Mouse (Mus musculus): ENCODE data around the gene Dnmt3a. TPM values are rescaled to one million over a fixed set of nuclear protein-coding genes. Genes with fewer than 3 reads are reported as not detected.

Gene Dnmt3a
- total RNA-seq, 4 experiments from 2014 or later: 35.5 to 81.6 (median 56.9) TPM

DNA sequence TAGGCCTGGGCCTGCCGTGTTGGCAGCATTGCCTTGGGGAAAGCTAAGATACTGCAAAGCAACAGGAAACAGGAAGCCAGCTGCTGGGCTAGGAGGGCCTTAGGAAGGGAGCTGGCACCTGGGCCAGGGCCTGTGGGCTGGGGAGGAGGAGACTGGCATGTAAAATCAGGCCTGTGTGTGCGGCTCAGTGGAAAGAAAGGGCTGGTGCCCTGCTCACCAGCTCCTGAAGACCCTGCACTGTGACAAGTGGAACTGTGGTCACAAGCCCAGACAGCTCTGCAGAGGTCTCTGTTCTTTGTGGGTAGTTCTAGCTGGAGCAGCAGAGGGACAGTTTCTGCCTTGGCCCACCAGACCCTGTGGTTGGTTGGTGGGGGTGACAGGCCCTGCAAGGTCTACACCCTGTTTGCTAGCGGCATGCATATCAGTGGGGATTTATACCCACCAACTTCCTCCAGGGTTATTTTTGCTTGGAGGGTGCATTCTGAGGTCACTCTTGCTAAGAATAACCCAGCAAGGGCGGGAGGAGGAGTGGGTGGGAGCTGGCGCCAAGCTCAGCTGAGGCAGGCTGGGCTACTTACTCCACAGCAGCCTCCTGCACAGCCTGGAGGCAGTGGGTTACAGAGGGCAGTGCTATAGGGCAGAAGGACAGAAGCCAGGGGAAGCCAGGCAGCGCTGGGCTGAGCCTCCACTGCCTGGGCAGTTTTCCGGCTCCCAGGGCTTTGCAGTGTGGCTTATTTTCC, 50.1 kb downstream of the Dnmt3a start:
- DNase-seq: no peak

- no peak for DNase-seq
Observed at GRCm38 (mm10) chr12:3856748-3857147, 50.9 kb downstream of the Dnmt3a start.

DNA sequence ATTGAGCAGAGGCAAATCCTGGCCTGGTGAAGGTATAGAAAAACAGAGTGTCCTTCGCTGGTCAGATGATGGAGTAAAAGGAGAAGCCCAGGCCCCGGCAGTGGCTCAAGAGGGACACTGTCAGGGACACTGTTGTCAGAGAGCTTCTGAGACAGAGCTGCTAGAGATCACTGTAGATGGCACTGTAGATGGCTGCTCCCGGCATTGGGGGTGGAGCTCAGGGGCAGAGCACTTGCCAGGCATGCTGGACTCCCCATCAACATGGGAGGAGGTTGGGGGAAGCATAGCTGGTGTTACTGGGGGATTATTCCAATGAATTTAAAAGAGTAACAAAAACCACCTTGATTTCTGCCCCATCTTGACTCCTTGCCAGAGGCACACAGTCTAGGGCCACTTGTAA, 51.4 kb downstream of the Dnmt3a start:
- no peak for DNase-seq

DNA sequence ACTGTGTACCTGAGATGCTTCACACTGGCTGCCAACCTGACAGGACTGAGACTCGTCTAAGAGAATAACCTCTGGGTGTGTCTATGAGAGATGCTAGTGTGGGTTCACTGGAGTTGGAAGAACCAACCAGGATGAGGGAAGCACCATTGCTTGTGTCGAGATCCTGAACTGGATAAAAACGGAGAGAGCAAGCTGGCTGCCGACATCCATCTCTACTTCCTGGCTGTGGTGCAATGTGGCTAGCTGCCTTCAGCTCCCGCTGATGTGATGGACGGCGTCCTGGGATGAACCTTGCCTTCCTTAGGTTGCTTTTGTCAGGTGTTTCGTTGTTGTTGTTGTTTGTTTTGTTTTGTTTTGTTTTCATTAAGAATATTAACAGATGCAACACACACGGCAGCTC, 52.0 kb downstream of the Dnmt3a start:
- no peak for DNase-seq

DNA sequence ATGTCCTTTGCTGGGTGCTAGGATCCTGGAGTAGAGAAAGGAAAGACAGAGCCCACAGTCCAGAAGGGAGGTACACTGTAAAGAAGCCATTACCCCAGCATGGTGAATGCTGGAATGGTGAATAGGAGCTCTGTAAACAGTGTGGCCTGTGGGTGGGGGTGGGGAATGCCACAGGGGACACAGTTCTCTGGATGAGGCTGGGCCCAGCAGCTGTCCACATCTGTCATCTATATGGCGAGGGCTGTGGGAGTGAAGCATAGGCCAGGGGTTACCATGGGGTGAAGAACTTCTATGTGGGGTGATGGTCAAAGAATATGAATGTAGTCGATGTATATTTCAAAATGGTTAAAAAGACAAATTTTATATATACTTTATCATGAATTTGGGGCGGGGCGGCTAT, 52.9 kb downstream of the Dnmt3a start:
- no peak for DNase-seq

DNA sequence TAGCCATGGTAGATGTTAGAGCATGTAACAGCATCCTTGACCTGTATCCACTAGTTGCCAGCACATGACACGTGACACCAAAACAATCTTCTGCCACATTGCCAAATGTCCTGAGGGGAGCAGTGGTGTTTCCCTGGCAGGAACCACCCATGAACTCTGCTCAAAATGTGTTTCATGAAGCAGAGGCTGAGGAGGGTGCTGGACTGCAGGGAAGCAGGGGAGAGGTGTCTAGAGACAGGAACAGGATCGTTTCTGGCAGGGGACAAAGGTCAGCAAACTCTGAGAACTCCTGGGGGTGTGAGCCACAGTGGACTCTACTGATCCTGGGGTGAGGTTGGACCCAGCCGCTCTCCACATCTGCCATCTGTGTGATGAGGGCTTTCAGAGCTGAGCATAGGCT, 53.7 kb downstream of the Dnmt3a start:
- DNase-seq: no peak

DNA sequence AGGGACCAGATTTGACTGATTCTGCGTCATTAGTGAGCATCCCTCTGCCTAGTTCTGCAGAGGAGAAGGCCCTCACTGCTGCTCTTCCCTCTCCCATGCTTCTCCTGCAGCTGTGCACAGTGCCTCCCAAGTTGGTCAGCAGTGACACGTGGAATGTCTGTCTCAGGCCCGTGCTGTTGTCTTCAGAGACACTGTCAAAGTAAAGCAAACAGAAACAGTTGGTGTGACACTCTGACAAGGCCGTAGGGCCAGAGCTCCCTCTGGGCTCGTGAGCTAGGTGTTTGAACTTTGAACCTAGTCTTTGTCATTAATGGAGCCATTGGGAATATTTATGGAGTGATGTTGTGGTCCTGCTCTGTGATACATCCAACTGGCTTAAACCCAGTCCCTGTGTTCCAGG, 54.2 kb downstream of the Dnmt3a start:
- no peak for DNase-seq

DNA sequence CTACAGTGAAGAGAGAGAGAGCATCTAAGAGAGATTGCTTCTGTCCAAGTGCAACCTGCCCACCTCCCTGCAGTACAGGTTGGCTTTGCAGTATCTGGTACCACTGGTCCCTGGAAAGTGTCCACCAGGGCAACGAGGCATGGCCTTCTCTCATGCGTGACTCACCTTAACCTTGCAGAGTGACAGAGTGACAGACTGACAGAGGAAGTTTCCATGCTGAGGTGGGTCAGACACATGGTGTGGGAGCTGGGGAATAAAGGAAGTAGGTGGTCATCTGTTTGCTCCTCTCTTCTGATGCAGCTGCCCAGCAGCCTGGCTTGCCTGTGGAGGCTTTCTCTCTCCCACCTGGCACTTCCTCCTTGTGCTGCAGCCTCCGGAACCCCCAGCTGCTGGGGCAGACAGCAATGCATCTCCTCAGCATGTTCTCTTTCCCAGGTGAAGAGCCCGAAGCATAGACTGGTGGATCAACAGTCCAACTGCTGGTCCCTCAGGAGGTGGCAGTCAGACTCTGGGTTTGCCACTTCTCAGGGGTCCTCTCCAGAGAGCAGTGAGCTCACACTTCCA, 55.9 kb downstream of the Dnmt3a start:
- peak; percentile 64 for DNase-seq

DNA sequence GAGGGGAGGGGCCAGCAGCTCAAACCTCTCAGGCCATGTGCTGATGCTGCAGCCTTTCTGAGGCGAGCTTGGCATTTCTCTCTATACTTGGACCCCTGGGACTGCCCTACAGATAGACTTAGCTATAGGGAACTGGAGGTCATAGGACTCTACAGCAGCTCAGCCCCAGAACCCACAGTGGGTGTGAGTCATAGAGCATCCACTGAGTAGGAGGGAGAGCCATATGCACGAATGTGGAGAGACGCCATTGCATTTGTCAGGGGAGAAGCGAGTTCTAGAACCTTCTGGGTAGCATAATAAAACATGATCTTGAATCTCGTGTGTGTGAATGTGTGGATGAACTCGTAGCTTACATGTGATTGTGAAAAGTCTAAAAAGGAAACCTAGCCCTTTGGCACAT, 56.4 kb downstream of the Dnmt3a start:
- no peak for DNase-seq

DNA sequence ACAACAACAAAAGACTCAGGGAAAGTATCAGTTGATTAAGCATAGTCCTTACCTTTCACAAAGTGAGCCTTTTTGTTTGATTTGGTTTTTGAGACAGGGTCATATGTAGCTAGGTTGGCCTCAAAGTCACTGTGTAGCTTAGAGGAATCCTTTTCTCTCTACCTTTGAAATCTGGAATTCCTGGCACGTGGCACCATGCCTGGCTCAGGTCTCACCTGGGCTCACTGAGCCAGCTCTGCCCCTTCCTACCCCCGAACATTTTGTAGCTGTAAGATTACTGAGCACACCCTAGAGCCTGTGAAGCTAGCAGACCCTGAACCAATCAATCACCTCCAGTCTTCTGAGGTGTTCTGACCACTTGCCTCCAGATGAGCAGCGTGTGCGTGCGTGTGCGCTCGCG, 58.4 kb downstream of the Dnmt3a start:
- no peak for DNase-seq

DNA sequence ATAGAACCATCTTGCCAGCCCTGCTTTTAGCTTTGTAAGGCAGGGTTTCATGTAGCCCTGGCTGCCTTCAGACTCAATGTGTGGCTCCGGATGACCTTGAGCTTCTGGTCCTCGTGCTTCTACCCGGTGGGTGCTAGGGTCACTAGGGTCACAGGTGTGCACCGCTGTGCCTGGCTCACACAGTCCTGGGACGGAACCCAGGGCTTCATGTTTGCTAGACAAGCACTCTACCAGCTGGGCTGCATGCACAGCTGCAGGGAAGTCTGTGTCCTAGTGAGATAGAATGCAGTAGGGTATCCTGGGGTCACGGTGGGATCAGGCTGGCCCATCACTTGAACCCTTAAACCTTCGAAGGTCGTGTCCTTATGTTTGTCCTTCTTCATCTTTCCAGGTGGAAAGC, 59.8 kb downstream of the Dnmt3a start:
- no peak for DNase-seq

GRCm38 (mm10) chr12:3866654-3867370, 61.0 kb downstream of the Dnmt3a start:
- peak; percentile 68 for DNase-seq

GRCm38 (mm10) chr12:3868115-3868514, 62.3 kb downstream of the Dnmt3a start:
- no peak for DNase-seq

DNA sequence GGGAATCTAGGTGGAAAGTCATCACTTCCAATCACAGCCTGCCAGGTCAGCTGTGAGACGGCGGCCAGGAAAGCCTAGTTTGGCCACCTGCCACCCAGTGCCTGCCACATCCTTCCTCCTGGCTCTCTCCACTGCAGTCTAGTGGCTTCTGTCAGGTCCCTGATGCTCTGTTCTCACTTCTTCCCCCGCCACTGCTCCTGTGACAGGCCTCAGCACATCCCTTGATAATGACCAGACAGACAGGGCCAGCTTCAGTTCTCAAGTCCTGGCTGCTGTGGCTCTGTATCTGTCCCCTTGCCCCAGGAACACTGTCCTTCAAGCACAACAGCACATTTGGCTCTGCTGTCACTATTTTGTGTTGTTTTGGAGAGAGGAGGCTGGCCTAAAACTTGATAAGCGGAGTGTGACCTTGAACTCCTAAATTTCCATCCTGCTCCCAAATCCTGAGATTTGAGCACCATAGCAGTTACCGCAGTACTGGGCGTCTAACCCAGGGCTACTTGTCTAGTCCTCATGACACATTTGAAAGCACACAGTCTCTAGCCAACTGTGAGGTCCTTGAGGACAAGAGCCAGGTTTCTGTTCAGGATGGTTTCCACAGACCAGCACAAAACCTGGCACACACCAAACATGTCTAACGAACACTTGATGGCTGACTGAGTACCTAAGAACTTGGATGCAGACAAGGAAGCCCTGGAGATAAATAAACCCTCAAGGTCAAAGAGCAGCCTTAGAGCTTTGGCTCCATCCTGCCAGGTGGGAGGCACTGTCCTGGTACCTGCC, 63.1 kb downstream of the Dnmt3a start:
- DNase-seq: peak; percentile 68

- DNase-seq: no peak
Observed at GRCm38 (mm10) chr12:3870024-3870423, 64.2 kb downstream of the Dnmt3a start.

- DNase-seq: no peak
Observed at GRCm38 (mm10) chr12:3870859-3871462, 65.2 kb downstream of the Dnmt3a start.

DNA sequence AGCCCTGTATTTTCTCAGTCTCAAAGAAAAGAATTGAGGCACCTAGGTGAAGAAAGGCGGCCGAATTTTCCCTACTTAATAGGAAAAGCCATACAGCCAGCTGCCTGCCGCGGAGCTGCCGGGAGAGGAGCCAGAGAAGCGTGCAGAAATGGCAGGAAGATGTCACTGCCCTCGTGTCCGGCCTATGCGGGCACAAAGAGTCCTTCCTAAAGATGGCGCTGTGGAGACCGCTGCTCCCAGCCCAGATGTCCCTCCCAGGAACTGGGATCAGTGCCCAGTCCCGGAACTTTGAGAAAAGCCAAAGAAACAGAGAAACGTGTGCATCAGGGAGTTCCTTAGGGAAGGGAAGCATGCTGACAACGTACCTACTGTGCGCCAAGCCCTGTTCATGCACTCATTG, 65.8 kb downstream of the Dnmt3a start:
- DNase-seq: peak; percentile 77

- DNase-seq: no peak
Observed at GRCm38 (mm10) chr12:3872410-3873230, 66.8 kb downstream of the Dnmt3a start.

DNA sequence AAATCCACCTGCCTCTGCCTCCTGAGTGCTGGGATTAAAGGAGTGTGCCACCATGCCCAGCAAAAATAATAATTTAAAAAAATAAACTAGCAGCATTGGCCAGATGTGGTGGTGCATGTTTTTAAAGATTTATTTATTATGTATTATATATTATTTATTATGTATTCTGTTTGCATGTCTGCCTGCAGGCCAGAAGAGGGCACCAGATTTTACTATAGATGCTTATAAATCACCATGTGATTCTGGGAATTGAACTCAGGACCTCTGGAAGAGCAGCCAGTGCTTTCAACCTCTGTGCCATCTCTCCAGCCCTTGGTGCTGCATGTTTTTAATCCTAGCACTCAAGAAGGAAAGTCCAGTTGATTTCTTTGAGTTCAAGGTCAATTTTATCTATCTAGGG, 69.7 kb downstream of the Dnmt3a start:
- no peak for DNase-seq

DNA sequence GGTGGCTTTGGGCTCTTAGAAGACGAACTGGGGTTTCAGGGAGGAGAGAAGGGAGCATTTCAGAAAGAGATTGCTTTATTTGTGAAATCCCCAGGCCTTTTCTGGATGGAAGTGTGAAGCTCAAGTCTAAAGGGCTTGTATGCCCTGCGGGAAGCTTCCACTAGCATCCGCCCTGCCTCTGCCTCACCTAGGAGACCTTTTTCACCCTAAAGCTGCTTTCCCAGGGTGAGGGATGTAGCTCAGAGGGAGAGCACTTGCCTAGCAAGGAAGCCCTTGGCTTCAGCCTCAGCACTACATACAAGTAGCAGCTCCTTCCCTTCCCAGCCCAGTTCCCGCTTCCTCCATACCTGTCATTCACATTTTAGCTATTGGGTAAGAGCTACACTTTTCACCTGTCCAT, 71.6 kb downstream of the Dnmt3a start:
- no peak for DNase-seq

- DNase-seq: peak; percentile 70
Observed at GRCm38 (mm10) chr12:3881474-3881873, 75.7 kb downstream of the Dnmt3a start.
